Mouse (Mus musculus): ENCODE measurements around the gene Serpina3a. TPM values are rescaled to one million over a fixed set of nuclear protein-coding genes. Genes with fewer than 3 reads are reported as not detected.
"Not testable (repeated sequence)": the region's sequence is repeated elsewhere in the genome, so short reads cannot be mapped to it uniquely, and the experiment has no call there.

Serpina3a gene
- total RNA-seq (2021) = not detected

DNA sequence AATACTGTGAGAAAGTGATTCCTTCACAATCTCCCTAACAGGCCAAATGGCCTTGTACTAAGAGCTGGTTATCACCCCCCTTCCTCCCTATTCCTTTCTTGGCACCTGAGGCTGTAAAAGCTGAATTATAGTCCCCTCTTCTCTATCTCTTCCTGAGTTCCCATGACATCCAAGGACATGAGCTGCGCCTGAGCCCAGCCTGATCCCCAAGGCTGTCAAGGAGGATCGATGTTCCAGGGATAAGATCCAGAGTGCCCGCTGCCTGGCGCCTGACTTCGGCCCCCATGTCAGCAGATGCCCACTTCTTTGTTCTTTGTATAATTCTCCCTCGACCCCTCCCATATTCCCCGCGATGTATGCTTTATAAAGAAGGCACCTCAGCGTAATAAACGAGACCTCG, at the start of gene Serpina3a:
Gene Serpina3a (plus strand): TSS at position 392 of the 400 bp plus-strand sequence.
- intact Hi-C loops (cut with DNase I); DNase-seq (ENCODE audit: extremely low spot score in 1 of 2, low spot score in 2 of 2): not testable (repeated sequence)

DNA sequence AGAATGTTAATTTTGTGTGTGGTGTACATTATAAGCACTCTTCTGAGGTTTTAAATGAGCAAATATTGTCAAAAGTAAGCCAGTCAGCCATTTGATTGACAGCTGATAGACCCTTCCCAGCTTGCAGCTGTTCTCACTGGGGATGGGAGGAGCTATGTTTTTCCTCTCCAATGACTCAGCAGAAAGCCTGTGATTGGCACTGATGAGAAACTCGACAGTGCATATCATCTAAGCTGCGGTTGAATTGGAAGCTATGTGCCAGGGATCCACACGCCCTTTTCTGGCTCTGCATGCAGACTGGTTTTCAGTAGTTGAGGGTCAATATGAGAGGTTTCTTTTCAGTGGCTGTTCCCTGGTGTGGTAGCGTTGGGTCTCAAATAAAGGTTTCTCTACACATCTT, 48.0 kb upstream of the Serpina3a start:
- DNase-seq (ENCODE audit: extremely low spot score in 1 of 2, low spot score in 2 of 2) = no peak
- intact Hi-C loops (cut with DNase I) = no loop called here

DNA sequence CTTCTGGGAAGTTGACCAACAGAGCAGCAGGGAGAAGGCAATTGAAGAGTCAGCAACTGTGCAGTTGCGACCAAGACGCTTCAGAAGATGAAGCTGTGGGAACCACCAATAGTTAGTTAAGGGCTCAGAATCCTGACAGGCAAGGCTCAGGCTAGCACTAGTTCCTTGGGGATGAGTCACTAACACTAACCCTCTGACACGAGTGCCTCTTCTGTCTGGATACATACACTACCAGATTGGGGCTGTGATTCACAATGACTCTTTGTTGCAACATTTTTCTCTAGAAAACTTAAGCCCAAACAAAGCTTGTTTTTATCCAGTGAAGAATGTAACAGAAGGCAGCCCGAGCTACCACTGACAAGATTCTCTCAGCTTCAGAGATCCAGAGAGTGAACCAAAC, 47.5 kb upstream of the Serpina3a start:
- intact Hi-C loops (cut with DNase I) = loop anchor here (5.0 kb wide), 1 partner anchor 352 kb away; no protein-coding TSS in a partner anchor
- DNase-seq (ENCODE audit: extremely low spot score in 1 of 2, low spot score in 2 of 2) = no peak

- intact Hi-C loops (cut with DNase I) = loop anchor here (5.0 kb wide), 1 partner anchor 351 kb away; no protein-coding TSS in a partner anchor
- DNase-seq (ENCODE audit: extremely low spot score in 1 of 2, low spot score in 2 of 2) = peak in 1 of 2 experiments; percentile 68
These were observed 46.3 kb upstream of the Serpina3a start for GRCm38 (mm10) chr12:104066241-104066640.

- peak; percentile 48 to 63 for DNase-seq (ENCODE audit: extremely low spot score in 1 of 2, low spot score in 2 of 2)
- intact Hi-C loops (cut with DNase I) = loop anchor here (5.0 kb wide), 1 partner anchor 350 kb away; no protein-coding TSS in a partner anchor
These were observed 45.0 kb upstream of the Serpina3a start for GRCm38 (mm10) chr12:104067549-104067948.

DNA sequence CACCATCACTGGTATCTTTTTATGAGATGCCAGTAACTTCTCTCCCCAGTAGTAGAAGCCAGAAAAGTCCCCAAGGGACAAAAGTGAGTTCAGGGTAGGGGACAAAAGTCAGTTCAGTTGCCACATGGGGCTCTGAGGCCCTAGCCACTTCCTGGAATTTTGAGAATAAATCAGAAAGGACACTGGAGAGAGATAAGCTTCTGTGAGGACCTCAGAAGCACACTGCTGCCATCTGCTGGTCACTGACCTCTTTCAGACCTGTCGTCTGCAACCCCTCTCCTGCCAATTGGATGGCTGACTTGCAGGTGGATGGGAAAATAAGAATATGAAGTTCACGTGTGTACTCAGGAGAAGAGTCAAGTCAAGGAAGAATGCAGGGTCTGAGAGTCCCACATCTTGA, 42.9 kb upstream of the Serpina3a start:
- intact Hi-C loops (cut with DNase I) = loop anchor here (2.0 to 5.0 kb wide), 2 partner anchors 75 to 348 kb away; no protein-coding TSS in a partner anchor
- peak; percentile 65 to 87 for DNase-seq (ENCODE audit: extremely low spot score in 1 of 2, low spot score in 2 of 2)

DNA sequence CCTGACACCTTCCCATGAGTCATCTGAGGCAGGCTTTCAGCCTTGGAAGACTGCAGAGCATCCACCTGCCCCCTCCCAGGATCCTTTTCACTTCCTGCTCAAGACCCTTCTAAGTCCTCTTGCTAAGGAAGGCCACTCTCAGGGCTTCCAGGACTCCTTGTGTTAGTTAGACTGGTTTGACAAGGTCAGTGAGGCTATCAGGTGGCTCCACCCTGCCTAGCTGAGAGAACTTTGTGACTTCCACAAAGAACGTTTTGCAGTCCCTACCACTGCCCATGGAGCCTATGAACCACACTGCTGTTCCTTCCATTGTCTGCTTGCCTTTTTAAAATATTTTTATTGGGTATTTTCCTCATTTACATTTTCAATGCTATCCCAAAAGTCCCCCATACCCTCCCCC, 40.8 kb upstream of the Serpina3a start:
- intact Hi-C loops (cut with DNase I) = no loop called here

GRCm38 (mm10) chr12:104072286-104072685, 40.2 kb upstream of the Serpina3a start:
- intact Hi-C loops (cut with DNase I) = no loop called here

More for the DNA sequence above, 40.8 kb upstream of the Serpina3a start:
- no peak for DNase-seq (ENCODE audit: extremely low spot score in 1 of 2, low spot score in 2 of 2)

DNA sequence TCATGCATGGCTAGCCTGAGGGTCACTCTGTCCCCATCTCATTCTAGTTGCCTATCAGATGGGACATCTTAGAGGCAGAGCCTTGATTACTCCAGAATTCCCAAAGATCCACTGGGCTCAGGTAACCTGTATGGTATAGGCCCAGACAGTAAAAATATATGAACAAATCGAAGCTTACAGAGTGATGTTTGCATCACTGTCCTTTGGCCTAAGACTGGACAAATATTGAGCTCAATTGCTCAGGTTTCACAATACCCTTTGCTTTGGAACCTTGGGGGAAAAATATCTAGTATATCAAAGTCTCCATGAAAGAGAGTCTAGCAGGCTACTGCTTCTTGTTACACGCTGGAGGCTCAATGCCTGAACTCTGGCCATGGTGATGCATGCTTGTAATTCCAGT, 22.4 kb upstream of the Serpina3a start:
- intact Hi-C loops (cut with DNase I) = no loop called here

More at GRCm38 (mm10) chr12:104072286-104072685, 40.2 kb upstream of the Serpina3a start:
- DNase-seq (ENCODE audit: extremely low spot score in 1 of 2, low spot score in 2 of 2) = no peak

GRCm38 (mm10) chr12:104091303-104091702, 21.2 kb upstream of the Serpina3a start:
- intact Hi-C loops (cut with DNase I) = no loop called here
- no peak for DNase-seq (ENCODE audit: extremely low spot score in 1 of 2, low spot score in 2 of 2)

More for the DNA sequence above, 22.4 kb upstream of the Serpina3a start:
- DNase-seq (ENCODE audit: extremely low spot score in 1 of 2, low spot score in 2 of 2) = no peak

DNA sequence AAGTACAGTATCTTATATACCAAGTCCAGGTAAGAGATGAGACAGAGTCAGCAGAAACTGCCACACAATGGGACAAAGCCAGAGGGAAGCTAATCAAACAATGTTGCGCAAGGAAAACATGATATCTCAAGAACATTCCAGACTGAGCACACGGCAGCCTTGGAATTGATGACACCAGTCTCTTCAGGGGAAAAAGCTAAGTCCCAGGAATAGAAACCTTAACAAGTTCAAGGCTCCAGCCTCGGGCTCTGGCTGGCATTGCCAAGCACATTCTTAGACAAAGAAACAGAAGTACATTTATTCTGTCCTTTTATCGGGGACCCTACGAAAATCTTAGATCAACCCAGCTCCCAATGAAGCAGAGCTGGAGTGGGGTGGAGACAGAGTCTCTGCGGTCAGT, 11.8 kb upstream of the Serpina3a start, which contains the start of gene Serpina5:
Gene Serpina5 (plus strand): TSS at position 346 of the 400 bp plus-strand sequence.
- intact Hi-C loops (cut with DNase I) = no loop called here
- DNase-seq (ENCODE audit: extremely low spot score in 1 of 2, low spot score in 2 of 2) = no peak

DNA sequence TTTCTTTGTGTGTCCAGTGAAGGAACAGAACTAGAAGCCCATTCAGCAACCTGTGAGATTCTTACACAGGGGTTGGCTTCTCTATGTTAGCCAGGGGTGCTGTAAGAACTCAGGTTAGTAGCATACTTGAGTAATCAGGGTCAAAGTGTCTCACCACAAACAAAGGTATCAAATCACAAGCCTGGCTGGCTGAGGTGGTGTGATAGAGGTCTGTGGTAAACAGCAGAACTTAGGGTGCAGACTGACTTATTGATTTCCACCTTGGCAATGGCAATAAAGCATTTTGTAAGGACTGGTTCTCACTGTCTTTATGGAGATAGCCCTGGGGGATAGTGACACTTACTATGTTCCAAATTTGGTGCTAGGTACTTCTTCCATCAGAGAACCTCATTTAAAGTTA, 6.7 kb upstream of the Serpina3a start:
- no peak for DNase-seq (ENCODE audit: extremely low spot score in 1 of 2, low spot score in 2 of 2)
- intact Hi-C loops (cut with DNase I) = no loop called here

GRCm38 (mm10) chr12:104106919-104107318, 5.6 kb upstream of the Serpina3a start:
- intact Hi-C loops (cut with DNase I) = no loop called here
- no peak for DNase-seq (ENCODE audit: extremely low spot score in 1 of 2, low spot score in 2 of 2)

DNA sequence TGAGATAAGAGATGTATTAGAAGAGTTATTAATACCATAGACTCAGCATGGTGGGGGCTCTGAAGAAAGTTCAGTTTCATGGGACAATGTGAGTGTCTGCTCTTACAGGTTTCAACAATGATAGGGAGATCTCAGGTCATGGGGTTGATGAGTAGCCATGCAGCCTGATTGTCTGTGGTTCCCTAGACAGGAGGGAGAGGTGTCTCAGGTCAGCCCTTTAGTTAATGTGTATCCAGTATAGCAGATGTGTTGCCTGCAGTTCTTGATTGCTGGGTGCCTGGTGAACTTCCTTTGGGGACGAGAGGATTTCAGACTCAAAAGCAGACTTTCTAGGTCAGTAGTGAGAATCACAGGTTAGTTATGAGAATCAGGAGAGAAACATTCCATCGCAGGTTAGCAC, 4.0 kb upstream of the Serpina3a start:
- DNase-seq (ENCODE audit: extremely low spot score in 1 of 2, low spot score in 2 of 2) = no peak
- intact Hi-C loops (cut with DNase I) = no loop called here

GRCm38 (mm10) chr12:104114921-104115579, 2.5 kb downstream of the Serpina3a start:
- intact Hi-C loops (cut with DNase I) = no loop called here

DNA sequence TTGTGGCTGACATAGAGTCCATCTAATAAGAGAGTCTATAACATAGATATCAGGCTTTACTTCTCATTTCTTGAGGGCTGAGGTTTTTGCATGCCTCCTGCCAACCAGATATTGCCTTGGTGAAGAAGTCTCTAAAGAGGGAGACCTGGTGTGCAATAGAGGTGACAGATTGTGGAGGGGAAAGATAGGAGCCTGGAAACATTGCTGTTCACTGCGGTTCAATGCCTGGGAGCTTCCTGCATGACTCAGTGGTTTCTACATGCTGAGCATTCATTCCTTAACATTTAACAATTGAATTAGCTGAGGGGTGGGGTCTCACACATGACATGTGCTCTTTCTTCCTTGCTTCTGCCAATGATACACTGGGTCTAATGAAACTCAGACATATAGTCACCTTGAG, 10.6 kb downstream of the Serpina3a start:
- intact Hi-C loops (cut with DNase I) = no loop called here
- DNase-seq (ENCODE audit: extremely low spot score in 1 of 2, low spot score in 2 of 2) = no peak

More at GRCm38 (mm10) chr12:104114921-104115579, 2.5 kb downstream of the Serpina3a start:
- no peak for DNase-seq (ENCODE audit: extremely low spot score in 1 of 2, low spot score in 2 of 2)

DNA sequence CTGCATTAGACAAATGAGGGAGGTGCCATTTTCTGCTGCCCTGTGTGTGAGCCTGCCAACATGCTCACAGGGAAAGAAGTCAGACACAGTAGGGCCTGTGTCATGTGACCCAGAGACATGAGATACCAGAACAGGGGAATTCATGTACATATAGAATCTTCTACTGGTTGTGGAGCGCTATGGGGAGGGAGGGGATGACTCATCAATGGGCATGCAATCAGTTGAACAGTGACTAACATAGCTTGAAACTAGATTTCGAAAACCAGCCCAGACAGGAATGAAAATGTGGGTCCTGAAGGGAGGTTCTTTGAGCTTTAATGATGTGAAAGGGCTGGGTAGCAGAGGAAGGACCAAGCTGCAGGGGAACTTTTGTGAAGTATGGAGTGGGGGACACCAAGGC, 11.5 kb downstream of the Serpina3a start:
- intact Hi-C loops (cut with DNase I) = no loop called here
- DNase-seq (ENCODE audit: extremely low spot score in 1 of 2, low spot score in 2 of 2) = no peak

- intact Hi-C loops (cut with DNase I) = no loop called here
- DNase-seq (ENCODE audit: extremely low spot score in 1 of 2, low spot score in 2 of 2) = no peak
These were observed 12.6 kb downstream of the Serpina3a start for GRCm38 (mm10) chr12:104125021-104125560.

- no peak for DNase-seq (ENCODE audit: extremely low spot score in 1 of 2, low spot score in 2 of 2)
- intact Hi-C loops (cut with DNase I) = no loop called here
These were observed 15.2 kb downstream of the Serpina3a start, which contains the start of gene Serpina3b for GRCm38 (mm10) chr12:104127696-104128095. TSS of gene Serpina3b (plus strand) at chr12:104127996.

- intact Hi-C loops (cut with DNase I) = no loop called here
- no peak for DNase-seq (ENCODE audit: extremely low spot score in 1 of 2, low spot score in 2 of 2)
These were observed 18.5 kb downstream of the Serpina3a start for GRCm38 (mm10) chr12:104131041-104131440.

Measured in left cerebral cortex, postnatal 10 days (tissue).